Mouse (Mus musculus) liver, postnatal 0 days (tissue): ENCODE data around the gene Map3k4.

Experiments
- CTCF ChIP-seq: sonication (generic); IDR thresholded peaks from 2 replicates; pipeline ENCODE4 v1.5.1; 2016; ENCODE audit warnings: antibody characterized with exemption, low read depth
- EP300 ChIP-seq: IDR thresholded peaks from 2 replicates; pipeline ENCODE4 v1.6.1; 2016; ENCODE audit warnings: antibody characterized with exemption, low read depth, mild to moderate bottlenecking

DNA sequence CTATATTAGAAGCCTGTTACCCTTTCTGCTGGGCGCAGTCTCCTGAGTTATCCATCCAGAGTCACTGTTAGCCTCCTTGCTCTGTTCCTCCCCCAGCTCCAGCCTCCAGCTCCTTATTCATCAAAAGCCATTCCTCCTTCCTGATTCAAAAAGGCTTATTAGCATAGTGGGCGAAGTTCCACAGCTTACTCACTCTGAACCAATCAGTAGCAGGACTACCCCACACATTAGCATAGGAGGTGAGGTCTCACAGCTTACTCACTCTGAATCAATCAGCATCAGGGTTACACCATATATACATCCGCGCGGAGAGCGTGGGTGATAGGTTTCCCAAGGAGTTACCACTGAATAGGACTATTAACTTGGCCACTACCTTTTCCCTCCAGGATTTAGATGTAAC, 106.3 kb downstream of the Map3k4 start:
- TF ChIP-seq CTCF: no peak
- TF ChIP-seq EP300: no peak
